Mouse (Mus musculus) thymus, postnatal 10 days (tissue): ENCODE data around the gene Syn1.

ENCODE experiments used
- DNase-seq, 2 experiments: peaks; one replicate each; pipeline ENCODE4 v3.0.0; 2021; ENCODE audit warnings: low spot score in 2 of 2

Syn1 gene

DNA sequence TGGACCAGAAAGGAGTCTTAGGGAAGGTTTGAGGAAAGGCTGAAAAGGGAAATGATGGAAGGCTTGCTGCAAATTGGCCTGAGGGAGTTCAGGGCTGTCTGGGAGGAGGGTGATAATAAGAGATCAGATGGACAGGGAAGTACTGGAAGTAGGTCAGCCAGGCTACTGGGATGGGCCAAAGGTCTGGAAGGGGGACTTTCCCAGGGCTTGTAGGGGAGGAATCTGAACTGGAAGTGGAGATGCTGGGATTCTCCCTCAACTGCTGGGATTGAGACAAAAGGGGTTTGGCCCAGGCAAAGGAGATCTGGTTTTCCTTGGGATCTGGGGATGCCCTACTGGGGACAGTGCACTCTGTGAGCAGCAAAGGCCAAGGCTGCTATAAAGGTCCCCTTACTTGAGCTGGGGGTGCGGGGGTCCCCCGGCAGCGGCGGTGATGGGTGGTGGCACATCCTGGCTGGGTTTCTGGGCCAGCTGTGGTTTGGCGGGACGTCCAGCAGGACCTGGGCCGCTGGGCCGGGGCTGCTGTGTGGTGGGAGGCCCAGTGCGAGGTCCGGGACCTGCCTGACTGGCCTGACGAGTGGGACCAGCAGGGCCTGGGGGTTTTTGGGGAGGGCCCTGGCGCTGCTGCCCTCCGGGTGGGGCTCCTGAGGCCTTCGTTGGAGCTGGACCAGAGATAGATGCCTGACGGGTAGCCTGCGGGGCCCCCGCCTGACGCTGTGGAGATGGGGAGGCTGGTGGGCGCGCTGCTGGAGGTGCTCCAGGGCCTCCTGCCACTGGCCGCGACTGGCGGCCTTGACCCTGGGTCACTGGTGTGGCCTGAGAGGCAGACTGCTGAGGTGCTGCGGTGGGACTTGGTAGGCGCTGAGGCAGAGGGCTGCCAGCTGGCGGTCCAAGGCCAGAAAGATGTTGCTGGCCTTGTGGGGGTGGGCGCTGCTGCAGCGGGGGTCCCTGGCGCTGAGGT lies 58.4 kb downstream of the Syn1 start:
- no peak for DNase-seq

- DNase-seq: no peak
Measured at GRCm38 (mm10) chrX:20861453-20862104, 59.2 kb downstream of the Syn1 start.

- no peak for DNase-seq
Measured at GRCm38 (mm10) chrX:20853794-20854193, 67.0 kb downstream of the Syn1 start.

DNA sequence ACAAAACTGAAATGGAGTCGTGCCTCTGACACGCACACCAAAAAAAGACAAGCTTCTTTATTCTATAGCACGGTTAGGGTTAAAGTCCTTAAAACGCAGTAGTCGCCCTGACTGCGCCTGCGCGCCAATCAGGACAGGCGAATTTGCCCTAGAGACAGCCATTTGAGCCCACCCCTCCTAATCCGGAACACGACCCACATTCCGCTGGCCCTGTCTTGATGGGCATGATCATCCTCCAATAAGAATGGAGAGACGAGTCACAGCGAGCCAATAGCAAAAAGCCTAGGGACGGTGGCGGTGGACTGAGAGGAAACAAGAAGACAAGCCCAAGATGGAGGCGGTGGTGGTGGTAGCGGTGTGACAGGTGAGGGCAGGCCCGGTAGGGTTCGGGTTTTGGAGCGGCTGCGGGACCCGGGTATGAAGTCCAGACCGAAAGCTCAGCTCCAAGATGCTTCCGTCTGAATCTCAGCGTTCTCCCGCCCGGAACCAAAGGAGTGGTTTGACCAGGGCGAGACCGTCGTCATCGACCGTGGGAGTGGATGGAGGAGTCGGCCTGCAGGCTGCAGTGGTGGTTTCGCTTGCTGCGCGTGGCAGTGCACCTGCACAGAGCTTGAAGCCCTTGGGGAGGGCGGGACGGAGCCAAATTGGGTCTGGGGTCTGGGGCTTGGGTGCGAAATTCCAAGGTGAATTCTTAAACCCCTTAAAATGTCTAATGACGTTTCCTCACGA lies 72.4 kb downstream of the Syn1 start:
- DNase-seq: peak; percentile 86 to 90

- DNase-seq: no peak
Measured at GRCm38 (mm10) chrX:20847816-20848215, 73.0 kb downstream of the Syn1 start.

DNA sequence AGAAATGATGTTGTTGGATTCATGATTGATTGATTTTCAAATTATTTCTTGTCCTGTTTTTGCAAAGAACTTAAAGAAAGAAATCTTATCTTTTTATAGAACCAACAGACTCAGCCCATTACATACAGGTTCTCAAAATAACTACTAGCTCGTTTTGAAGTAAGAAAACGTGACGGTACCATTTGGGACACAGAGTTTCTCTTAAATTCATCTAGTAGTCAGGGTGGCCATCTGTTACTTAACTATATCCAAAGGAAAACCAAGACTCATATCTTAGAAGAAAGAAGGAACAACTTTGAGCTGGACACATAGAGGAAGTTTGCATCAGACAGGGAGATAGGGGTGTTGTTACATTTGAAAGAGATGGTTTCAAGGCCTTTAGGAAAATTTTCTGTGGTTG lies 73.6 kb downstream of the Syn1 start:
- no peak for DNase-seq

DNA sequence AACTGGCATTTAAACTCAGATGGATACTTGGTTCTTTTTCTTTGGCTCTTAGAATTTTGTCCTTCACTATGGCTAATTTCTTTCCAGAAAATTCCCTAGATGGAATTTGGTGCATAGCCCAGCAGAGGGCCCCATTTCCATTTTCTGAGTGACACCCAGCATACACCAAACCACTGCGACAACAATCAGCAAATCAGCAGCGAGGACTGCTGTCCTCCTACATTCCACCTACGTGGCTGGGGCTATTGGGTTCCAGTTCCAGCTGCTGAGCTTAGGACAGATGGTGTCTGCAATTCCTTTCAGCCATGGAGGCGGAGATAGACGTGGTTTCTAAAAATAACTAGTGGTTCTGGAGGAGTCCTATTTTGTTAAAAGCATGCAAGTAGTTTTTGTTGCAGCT lies 91.9 kb downstream of the Syn1 start:
- no peak for DNase-seq

- peak in 1 of 2 experiments; percentile 17 for DNase-seq
Measured at GRCm38 (mm10) chrX:20819708-20820426, 100.9 kb downstream of the Syn1 start.

GRCm38 (mm10) chrX:20819204-20819628 lies 101.6 kb downstream of the Syn1 start:
- DNase-seq: peak; percentile 67 to 83

DNA sequence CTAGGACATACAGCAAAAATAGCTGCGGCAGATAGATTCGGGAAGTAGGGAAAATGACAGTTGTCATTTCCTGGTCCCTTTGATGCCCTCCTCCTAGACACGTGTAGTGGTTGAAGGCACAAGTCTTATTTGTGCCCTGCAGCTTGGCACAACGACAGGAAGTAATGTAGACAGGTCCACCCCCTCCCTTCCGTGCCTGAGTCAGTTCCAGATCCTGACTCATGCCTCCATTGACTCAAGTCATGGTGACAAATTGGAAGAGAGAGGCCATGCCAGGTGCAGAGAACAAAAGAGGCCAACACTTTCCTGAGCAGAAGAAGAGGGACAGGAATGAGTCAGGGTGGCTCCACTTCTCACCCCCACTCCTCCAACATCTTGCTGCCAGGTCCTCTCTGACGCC lies 103.8 kb downstream of the Syn1 start:
- DNase-seq: no peak
